Mouse (Mus musculus) stomach, embryonic 15.5 days (tissue): ENCODE results near the gene Emp3. TPM values are rescaled to one million over a fixed set of nuclear protein-coding genes. Genes with fewer than 3 reads are reported as not detected.
A peak's percentile ranks its signal among the peaks of the same experiment; 100 is the strongest.
"Not testable (repeated sequence)": the region's sequence is repeated elsewhere in the genome, so short reads cannot be mapped to it uniquely, and the experiment has no call there.

ENCODE experiments used
- ATAC-seq: fragments of 200-750 bp; cut with Nextera tagmentation; 2 replicates; pipeline ENCODE4 v1.8.0; 2017; ENCODE audit warnings: low read depth, moderate number of reproducible peaks, moderate TSS enrichment; ENCODE audit not compliant: insufficient read depth, low FRiP score
- H3K27ac ChIP-seq: fragments of 300-500 bp; sonication (generic); 2 replicates; pipeline ENCODE4 v1.5.1; 2015; ENCODE audit warnings: mild to moderate bottlenecking, inconsistent platforms
- H3K27me3 ChIP-seq: fragments of 300-500 bp; sonication (generic); replicated peaks from 2 replicates; pipeline ENCODE4 v1.6.1; 2015; ENCODE audit warnings: inconsistent platforms
- H3K36me3 ChIP-seq: fragments of 300-500 bp; sonication (generic); 2 replicates; pipeline ENCODE4 v1.6.1; 2015; ENCODE audit warnings: inconsistent platforms
- H3K4me1 ChIP-seq: fragments of 300-500 bp; sonication (generic); 2 replicates; pipeline ENCODE4 v1.6.1; 2015; ENCODE audit warnings: inconsistent platforms
- H3K4me2 ChIP-seq: fragments of 300-500 bp; sonication (generic); 2 replicates; pipeline ENCODE4 v1.6.1; 2015; ENCODE audit warnings: mild to moderate bottlenecking, inconsistent platforms
- H3K4me3 ChIP-seq: fragments of 300-500 bp; sonication (generic); replicated peaks from 2 replicates; pipeline ENCODE4 v1.5.1; 2015; ENCODE audit warnings: inconsistent platforms
- H3K9ac ChIP-seq: fragments of 300-500 bp; sonication (generic); 2 replicates; pipeline ENCODE4 v1.6.1; 2015; ENCODE audit warnings: inconsistent platforms
- H3K9me3 ChIP-seq: fragments of 300-500 bp; sonication (generic); 2 replicates; pipeline ENCODE4 v1.6.1; 2016; ENCODE audit warnings: inconsistent platforms
- WGBS: fragments of 180-500 bp; shearing (Covaris S2); methylation state at CpG from one replicate; pipeline ENCODE4 v1.1.7; 2015; 5-methylcytosine and 5-hydroxymethylcytosine counted together
- polyA plus RNA-seq: library from polyadenylated mRNA; unstranded; fragments of >200 nt; fragmentation: Nextera tagmentation; extraction: Ambion mirVana; gene quantifications from 2 replicates; pipeline ENCODE4 v1.2.1, GENCODE M21; 2015

Gene Emp3
- polyA plus RNA-seq, 1 experiment from 2014 or later: 238 TPM

DNA sequence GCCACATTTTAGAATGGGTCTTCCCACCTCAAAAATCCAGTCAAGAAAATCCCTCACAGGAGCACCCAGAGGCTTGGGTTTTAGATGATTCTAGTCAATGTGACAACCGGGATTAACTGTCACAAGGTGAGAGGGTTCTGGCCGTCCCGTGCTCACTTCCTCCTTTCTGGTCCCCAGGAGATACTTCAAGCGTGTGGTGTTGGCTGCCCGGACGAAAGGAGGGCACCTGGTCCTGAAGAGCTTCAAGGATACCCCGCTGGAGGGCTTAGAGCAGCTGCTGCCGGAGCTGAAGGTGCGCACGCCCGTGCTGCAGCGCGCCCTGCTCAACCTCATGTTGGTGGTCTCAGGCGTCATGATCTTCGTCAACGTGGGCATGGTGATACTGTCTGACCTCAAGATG, 12.1 kb downstream of the Emp3 start:
- no peak overlapping the region for H3K4me3 ChIP-seq
- no peaks in the 10 kb centered on the region for H3K27me3 ChIP-seq
- no peaks in the 10 kb centered on the region for H3K9me3 ChIP-seq
- no peaks in the 10 kb centered on the region for H3K4me1 ChIP-seq
- no peak for ATAC-seq
- WGBS: 92% methylated on average over 16 of the region's 16 CpGs
- no peak overlapping the region for H3K4me2 ChIP-seq
- H3K27ac ChIP-seq: no peak overlapping the region
- H3K36me3 ChIP-seq: peaks cover 9% of the 10 kb centered on the region
- no peak overlapping the region for H3K9ac ChIP-seq

DNA sequence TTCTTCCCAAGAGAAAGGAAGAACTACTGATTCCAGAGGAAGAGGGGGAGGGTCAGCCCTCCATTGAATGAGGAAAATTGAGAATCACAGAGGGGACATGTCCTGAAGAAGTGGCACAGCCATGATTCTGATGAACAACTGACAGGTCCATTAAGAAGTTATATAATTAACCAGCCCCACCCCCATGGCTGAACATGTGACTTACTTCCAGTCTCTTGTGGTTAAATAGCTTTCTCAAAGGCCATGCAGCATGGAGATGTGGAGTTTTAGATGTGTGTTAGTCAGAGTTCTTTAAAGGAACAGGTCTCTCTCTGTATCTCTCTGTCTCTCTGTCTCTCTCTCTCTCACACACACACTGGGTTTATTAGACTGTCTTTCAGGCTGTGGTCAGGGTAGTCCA, 12.8 kb downstream of the Emp3 start:
- H3K27ac ChIP-seq: no peak overlapping the region
- H3K4me3 ChIP-seq: no peak overlapping the region
- H3K36me3 ChIP-seq: peaks cover 9% of the 10 kb centered on the region
- no peak for ATAC-seq
- H3K9ac ChIP-seq: no peak overlapping the region
- no peaks in the 10 kb centered on the region for H3K9me3 ChIP-seq
- H3K4me2 ChIP-seq: no peak overlapping the region
- no peaks in the 10 kb centered on the region for H3K27me3 ChIP-seq
- H3K4me1 ChIP-seq: no peaks in the 10 kb centered on the region

DNA sequence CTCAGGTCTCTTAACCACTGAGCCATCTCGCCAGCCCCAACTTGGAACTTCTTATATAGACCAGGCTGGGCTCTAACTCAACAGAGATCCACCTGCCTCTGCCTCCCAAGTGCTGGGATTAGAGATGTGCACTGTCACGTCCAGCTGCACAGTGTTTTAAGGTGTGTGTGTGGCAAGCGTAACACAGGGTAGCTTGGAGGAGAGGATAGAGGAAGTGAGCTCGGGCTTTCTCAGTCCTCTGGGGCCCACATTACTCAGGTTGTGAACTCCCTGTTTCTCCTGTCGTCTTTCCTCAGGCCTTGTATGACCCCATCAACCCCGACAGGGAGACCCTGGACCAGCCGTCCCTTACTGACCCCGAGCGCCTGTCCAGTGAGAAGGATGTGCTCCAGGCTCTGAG, 14.6 kb downstream of the Emp3 start:
- no peak overlapping the region for H3K27ac ChIP-seq
- no peak overlapping the region for H3K4me2 ChIP-seq
- H3K4me1 ChIP-seq: no peaks in the 10 kb centered on the region
- H3K9me3 ChIP-seq: no peaks in the 10 kb centered on the region
- peaks cover 9% of the 10 kb centered on the region for H3K36me3 ChIP-seq
- no peaks in the 10 kb centered on the region for H3K27me3 ChIP-seq
- ATAC-seq: no peak
- 89% methylated on average over 9 of the region's 9 CpGs for WGBS
- H3K9ac ChIP-seq: no peak overlapping the region
- H3K4me3 ChIP-seq: no peak overlapping the region

DNA sequence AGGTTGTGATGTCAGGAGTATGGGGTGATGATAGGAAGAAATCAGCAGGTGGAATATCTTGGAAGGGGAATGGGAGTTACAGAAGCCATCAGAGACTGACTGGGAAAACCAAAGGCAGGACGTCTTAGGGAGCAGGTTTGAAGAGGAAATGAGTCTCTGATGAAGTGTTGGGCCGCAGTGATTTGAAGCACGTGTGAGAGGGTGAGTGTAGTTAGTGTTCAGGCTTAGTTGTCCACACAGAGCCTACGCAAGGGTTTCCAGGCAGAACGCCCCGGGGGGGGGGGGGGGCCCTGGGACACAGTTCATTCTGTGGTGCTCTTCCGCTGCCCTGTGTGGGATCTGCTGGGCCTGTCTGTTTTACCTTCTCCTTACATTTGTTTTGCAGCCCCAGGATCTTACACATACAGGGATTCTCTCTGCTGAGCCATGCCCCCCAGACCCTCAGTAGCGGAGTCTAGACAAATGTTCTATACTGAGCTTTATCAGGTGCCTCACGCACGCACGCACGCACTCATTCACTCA, 18.7 kb downstream of the Emp3 start:
- H3K9ac ChIP-seq: no peak overlapping the region
- H3K27ac ChIP-seq: no peak overlapping the region
- no peak overlapping the region for H3K4me3 ChIP-seq
- peaks cover 2% of the 10 kb centered on the region; the same call in 1 of the 2 replicates for H3K4me1 ChIP-seq
- 70% methylated on average over 12 of the region's 12 CpGs for WGBS
- no peaks in the 10 kb centered on the region for H3K27me3 ChIP-seq
- no peak overlapping the region for H3K4me2 ChIP-seq
- H3K36me3 ChIP-seq: no peaks in the 10 kb centered on the region
- H3K9me3 ChIP-seq: no peaks in the 10 kb centered on the region
- ATAC-seq: no peak

DNA sequence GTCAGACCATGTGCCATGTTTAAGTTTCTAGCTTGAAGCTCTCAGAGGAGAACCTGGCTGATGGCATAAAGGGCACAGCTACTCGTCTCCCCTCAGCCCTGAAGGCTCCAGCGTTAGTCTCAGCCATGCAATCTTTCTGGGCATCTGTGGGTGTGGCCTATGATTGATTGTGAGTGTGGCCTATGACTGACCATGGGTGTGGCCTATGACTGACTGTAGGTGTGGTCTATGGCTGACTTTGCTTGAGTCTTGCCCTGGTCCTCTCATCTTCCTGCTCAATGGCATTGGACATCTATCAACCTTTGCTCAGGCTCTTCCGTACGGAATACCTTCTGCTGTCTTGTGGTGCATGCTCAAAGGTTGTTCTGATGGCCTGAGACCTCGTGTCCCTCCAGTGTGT, 19.6 kb downstream of the Emp3 start:
- Histone ChIP-seq H3K4me3 (no peak overlapping the region), H3K9ac (no peak overlapping the region), H3K27me3 (no peaks in the 10 kb centered on the region), H3K4me2 (no peak overlapping the region), H3K27ac (no peak overlapping the region), H3K4me1 (peaks cover 3% of the 10 kb centered on the region; the same call in 1 of the 2 replicates), H3K9me3 (no peaks in the 10 kb centered on the region), H3K36me3 (no peaks in the 10 kb centered on the region)
- ATAC-seq: 0 out of 2 replicates have a peak, but pooled peaks have one; percentile 16
- 41% methylated on average over 5 of the region's 5 CpGs for WGBS

DNA sequence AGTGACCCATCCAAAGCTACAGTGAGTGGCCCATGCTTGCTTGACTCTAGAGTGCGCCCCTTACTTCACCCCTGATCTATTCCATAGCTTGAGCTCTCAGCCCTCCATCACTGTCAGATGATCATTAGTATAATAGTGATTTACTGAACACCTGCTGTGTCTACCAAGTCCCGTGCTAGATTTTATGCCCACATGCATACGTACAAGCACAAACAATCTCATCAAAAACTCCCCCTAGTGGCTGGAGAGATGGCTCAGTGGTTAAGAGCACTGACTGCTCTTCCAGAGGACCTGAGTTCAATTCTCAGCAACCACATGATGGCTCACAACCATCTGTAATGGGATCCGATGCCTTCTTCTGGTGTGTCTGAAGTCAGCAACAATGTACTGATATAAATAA, 23.1 kb downstream of the Emp3 start:
- peak overlapping the region; percentile 74 for H3K4me2 ChIP-seq
- not testable (repeated sequence) for H3K27me3 ChIP-seq, H3K4me1 ChIP-seq, H3K36me3 ChIP-seq, H3K9ac ChIP-seq, H3K27ac ChIP-seq, H3K9me3 ChIP-seq, ATAC-seq
- 53% methylated on average over 4 of the region's 4 CpGs for WGBS
- H3K4me3 ChIP-seq: peak overlapping the region; percentile 50; the same call in 1 of the 2 replicates

DNA sequence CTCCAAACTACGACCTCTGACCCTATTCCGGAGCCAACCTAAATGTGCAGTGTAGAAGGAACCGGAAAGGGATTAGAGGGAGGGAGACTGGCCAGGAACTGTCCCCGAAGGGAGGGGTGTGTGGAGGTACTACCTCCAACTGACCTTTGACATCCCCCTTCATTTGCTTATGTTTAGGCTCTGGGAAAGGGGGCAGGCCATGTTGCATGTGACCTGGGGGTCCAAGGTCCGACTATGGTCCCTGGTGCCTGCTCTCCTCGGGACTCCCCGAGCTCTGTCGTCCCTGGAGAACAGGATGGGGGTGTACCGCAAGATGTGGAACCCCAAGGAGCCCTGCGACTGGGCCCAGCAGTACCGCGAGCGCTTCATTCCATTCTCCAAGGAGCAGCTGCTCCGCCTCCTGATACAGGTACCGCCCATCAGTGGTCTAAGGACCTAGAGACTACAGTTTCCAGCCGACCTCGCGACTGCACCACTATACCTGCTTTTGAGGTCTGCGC, 23.9 kb downstream of the Emp3 start:
- no peaks in the 10 kb centered on the region for H3K9me3 ChIP-seq
- no peaks in the 10 kb centered on the region for H3K36me3 ChIP-seq
- ATAC-seq: peak; percentile 59
- peaks cover 3% of the 10 kb centered on the region; the same call in 1 of the 2 replicates for H3K4me1 ChIP-seq
- peak overlapping the region; percentile 49; the same call in 1 of the 2 replicates for H3K9ac ChIP-seq
- peak overlapping the region; percentile 74 for H3K4me2 ChIP-seq
- H3K4me3 ChIP-seq: peak overlapping the region; percentile 50
- 1% methylated on average over 19 of the region's 19 CpGs for WGBS
- H3K27ac ChIP-seq: peak overlapping the region; percentile 74
- H3K27me3 ChIP-seq: no peaks in the 10 kb centered on the region

DNA sequence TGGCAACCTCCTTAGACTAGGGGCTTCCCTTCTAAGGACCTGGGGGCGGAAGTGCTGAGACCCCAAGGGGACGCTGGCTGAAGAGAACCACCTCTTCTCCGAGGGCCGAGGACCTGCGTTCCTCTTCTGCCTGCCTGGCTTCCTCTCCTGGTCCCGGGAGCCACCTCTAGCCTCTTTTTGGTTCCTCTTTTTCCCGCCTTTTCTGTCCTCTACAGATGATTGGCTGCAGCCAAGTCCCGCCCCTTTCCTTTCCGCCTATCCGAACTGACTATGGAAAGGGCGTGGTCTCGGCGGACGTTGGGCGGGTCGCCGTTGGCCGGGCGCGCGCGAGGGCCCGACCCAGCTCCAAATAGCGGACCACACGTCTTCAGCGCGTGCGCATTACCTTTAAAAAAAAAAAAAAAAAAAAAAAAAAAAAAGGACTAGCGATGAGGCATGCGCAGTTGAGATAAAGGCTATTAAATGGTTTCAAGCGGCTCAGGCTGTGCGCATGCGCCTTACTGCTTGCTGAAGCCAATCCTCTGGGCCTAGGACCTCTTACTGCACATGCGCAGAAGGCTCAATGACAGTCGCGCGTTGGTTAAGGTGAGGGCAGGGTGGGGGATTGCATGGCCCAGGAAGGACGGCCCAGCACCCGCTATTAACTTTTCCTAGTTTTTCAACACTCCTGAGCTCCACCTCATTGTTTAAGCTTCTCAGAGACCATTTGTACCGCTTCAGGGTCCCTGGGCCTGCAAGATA, 24.5 kb downstream of the Emp3 start, which contains the start of the genes Syngr4 and Tmem143:
Gene Syngr4 (minus strand): TSS at position 198 of the 741 bp plus-strand sequence.
Gene Tmem143 (plus strand): TSS at position 425 of the 741 bp plus-strand sequence.
- ATAC-seq: peak; percentile 88
- peak within 1 kb of the TSS; percentile 49; the same call in 1 of the 2 replicates for H3K9ac ChIP-seq

DNA sequence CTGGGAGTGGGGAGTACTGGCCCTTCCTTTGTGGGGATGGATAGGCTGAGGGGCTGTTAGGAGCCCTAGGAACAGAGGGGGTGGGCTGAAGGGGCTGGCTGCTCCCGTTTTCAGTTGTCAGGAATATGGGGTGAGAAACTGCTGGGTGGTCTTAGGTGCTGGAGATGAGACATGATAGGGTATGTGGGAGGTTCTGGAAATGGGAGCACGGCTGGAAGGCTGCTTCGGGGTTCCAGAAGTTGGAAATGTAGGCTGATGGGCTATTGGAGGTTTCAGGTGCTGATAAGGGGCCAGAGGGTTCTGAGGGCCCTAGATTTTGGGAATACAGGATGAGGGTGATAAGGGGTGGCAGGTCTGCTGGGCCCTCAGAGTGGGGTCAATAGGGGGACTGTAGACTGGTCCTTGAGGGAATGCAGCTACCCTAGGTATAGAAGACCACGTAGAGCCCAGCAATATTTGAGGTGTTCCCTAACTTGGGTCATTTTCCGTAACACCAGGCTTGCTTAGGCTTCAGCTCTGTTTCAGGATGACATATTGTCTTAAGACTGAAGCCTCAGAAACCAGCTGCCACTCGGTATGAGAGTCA, 25.2 kb downstream of the Emp3 start:
- Histone ChIP-seq H3K4me1 (peaks cover 3% of the 10 kb centered on the region; the same call in 1 of the 2 replicates), H3K9ac (no peak overlapping the region), H3K4me2 (peak overlapping the region; percentile 74), H3K9me3 (no peaks in the 10 kb centered on the region), H3K27me3 (no peaks in the 10 kb centered on the region), H3K4me3 (peak overlapping the region; percentile 19; the same call in 1 of the 2 replicates), H3K36me3 (no peaks in the 10 kb centered on the region), H3K27ac (0 out of 2 replicates have a peak overlapping the region, but pooled peaks have one; percentile 31)
- ATAC-seq: no peak
- 72% methylated on average over 6 of the region's 6 CpGs for WGBS

More for the DNA sequence above, 24.5 kb downstream of the Emp3 start, which contains the start of the genes Syngr4 and Tmem143:
- peak within 1 kb of the TSS; percentile 50 for H3K4me3 ChIP-seq
- no peaks in the 10 kb centered on the region for H3K36me3 ChIP-seq
- peak within 1 kb of the TSS; percentile 74 for H3K4me2 ChIP-seq
- under 1% methylated on average over 40 of the region's 40 CpGs for WGBS
- peak within 1 kb of the TSS; percentile 74 for H3K27ac ChIP-seq
- peaks cover 3% of the 10 kb centered on the region; the same call in 1 of the 2 replicates for H3K4me1 ChIP-seq
- no peaks in the 10 kb centered on the region for H3K9me3 ChIP-seq
- H3K27me3 ChIP-seq: no peaks in the 10 kb centered on the region

DNA sequence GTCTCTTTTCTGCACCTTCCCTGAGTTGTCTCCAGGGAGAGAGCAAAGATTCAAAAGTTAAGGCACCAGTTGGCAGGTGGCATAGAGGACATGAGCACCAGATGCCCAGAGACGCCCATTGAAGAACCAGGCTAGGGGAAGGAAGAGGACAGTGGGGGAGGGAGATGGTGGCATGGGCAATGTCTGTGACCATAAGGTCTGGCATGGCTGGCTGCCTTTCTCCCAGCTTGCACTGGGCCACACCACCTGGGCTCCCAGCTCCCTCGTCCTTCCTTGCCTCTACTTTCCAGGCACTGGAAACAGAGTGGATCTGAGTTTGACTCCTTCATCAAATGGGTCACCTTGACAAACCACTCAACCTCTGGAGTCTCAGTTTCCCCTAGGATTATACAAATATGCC, 28.6 kb downstream of the Emp3 start:
- WGBS: 97% methylated on average over 2 of the region's 2 CpGs

DNA sequence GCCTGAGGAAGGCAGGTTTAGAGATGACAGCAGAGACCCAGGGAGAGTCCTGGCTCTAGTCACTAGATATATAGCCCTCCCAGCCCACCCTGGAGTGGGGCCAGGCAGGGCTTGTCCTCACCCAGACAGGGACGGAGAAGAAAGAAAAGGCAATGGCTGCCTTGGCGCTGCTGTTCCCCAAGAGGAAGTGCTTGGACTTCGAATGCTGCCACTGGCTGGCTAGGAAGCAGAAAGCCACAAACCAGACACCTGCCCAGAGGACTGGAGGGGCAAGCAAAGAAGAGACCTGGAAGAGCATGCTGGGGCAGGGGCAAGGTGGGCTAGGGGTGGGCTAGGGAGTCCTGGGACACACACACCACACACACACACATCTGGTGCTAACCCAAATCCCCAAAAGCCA, 34.0 kb downstream of the Emp3 start:
- H3K36me3 ChIP-seq: peaks cover 27% of the 10 kb centered on the region
- H3K27me3 ChIP-seq: no peaks in the 10 kb centered on the region
- no peak overlapping the region for H3K4me2 ChIP-seq
- ATAC-seq: no peak
- 48% methylated on average over 3 of the region's 3 CpGs for WGBS
- no peaks in the 10 kb centered on the region for H3K9me3 ChIP-seq
- no peak overlapping the region for H3K9ac ChIP-seq
- no peak overlapping the region for H3K4me3 ChIP-seq
- H3K4me1 ChIP-seq: no peaks in the 10 kb centered on the region
- H3K27ac ChIP-seq: no peak overlapping the region

More for the DNA sequence above, 28.6 kb downstream of the Emp3 start:
- H3K27me3 ChIP-seq: no peaks in the 10 kb centered on the region
- peaks cover 2% of the 10 kb centered on the region; the same call in 1 of the 2 replicates for H3K4me1 ChIP-seq
- ATAC-seq: no peak
- H3K4me2 ChIP-seq: no peak overlapping the region
- no peak overlapping the region for H3K4me3 ChIP-seq
- no peak overlapping the region for H3K9ac ChIP-seq
- H3K36me3 ChIP-seq: no peaks in the 10 kb centered on the region
- H3K27ac ChIP-seq: no peak overlapping the region
- H3K9me3 ChIP-seq: no peaks in the 10 kb centered on the region

DNA sequence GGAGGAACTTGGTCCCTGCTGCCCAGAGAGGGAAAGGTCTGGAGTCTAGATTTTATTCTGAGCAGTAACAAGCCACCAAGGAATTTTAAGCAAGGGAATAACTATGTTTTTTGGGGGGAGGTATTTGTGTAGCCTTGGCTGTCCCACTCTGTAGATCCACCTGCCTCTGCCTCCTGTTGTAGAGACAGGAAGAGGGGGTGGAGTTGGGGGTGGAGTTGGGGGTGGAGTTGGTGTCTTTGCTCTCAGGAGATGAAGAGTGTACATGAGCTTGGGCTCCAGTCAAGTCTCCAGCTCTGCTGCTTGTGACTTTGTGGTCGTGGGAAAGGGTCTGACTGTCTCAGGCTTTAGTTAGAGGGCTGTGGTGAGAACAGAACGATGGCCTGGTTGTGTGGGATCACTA, 40.2 kb downstream of the Emp3 start:
- no peaks in the 10 kb centered on the region for H3K27me3 ChIP-seq
- no peaks in the 10 kb centered on the region for H3K9me3 ChIP-seq
- 85% methylated on average over 2 of the region's 2 CpGs for WGBS
- no peak overlapping the region for H3K27ac ChIP-seq
- H3K36me3 ChIP-seq: peaks cover 78% of the 10 kb centered on the region
- no peak overlapping the region for H3K4me3 ChIP-seq
- H3K4me1 ChIP-seq: no peaks in the 10 kb centered on the region
- H3K4me2 ChIP-seq: no peak overlapping the region
- H3K9ac ChIP-seq: no peak overlapping the region
- no peak for ATAC-seq
